Mouse (Mus musculus): ENCODE data around the gene 4921517D22Rik. TPM values are rescaled to one million over a fixed set of nuclear protein-coding genes. Genes with fewer than 3 reads are reported as not detected.

Gene 4921517D22Rik
- total RNA-seq, 1 experiment from 2014 or later, result not detected

DNA sequence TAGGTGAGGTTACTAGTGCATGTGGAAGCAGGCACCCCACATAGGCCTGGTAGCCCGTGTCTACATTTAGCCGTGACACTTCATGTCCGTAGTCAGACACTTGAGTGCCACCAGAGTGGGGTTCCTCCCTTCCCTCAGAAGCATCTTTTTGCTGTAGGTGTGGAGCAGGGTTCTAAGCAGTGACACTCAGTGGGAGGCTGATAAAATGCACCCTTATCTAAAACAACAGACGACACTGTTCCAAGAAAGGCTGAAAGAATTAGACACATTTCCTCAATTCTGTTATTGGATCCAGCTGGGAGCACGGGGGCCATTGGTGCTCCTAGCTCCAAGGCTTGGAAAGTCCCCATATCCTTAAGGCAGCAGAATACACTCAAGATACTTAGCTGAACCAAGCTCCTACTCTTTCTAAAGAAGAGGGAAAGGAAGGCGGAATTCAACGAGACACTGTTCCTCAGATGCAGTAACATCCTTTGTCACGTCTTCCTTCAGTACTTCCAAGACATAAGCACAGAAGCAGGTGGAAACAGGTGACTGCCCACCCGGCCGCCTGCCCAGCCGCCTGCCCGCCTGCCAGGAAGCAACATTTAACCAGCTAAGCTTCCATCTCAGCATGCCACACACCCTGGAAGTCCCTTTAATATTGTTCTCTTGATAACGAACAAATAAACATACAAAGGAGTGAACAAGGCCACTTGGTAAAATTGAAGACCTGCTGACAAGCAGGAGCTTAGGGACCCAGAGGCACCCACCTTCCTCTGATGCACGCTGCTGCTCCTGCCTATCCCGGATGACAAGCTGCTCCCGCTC, 54.3 kb downstream of the 4921517D22Rik start:
- ATAC-seq (replicated peaks; ENCODE audit: insufficient number of reproducible peaks, low FRiP score, low TSS enrichment, poor library complexity, severe bottlenecking), result no peak

DNA sequence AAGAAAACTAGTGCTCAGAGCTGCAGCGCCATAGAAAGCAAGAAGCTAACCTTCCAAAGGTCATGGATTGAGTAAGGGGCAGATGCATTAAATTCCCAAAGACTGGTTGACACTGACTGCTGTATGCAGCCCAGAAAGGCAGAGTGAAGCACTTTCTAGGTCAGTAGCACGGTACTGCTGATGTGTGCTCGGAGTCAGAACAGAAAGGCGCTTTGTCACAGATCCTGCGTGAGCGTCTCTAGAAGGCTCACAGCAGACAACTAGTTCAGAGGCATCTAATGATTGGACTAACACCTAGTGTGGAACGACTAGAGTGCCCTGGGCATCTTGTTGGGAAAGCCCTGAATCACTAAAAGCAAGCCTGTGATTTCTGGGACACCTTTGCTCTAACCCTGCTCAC, 56.1 kb downstream of the 4921517D22Rik start:
- no peak for ATAC-seq (replicated peaks; ENCODE audit: insufficient number of reproducible peaks, low FRiP score, low TSS enrichment, poor library complexity, severe bottlenecking)

Other genes with a start within 250 kb of the 4921517D22Rik start
- 36.3 to 81.8 TPM (median 81.6 TPM) in 3 replicates for gene Agtpbp1, start 108.9 kb downstream of the 4921517D22Rik start, total RNA-seq (2017)
- 23.8 to 64.8 TPM (median 30.9 TPM) in 3 replicates for gene Naa35, start 108.8 kb downstream of the 4921517D22Rik start, total RNA-seq (2017)
- gene Golm1, start 18.3 kb downstream of the 4921517D22Rik start, total RNA-seq (2017), result 42.8 to 82.0 TPM (median 46.1 TPM) in 3 replicates
- gene Spata31d1a, start 16.2 kb upstream of the 4921517D22Rik start, total RNA-seq (2017), result not detected in 3 replicates
- gene Spata31d1b, start 18.2 kb upstream of the 4921517D22Rik start, total RNA-seq (2017), result 0.19 TPM in 1 of 3 replicates, not detected in the others
- not detected in 3 replicates for gene Spata31d1d, start 37.6 kb upstream of the 4921517D22Rik start, total RNA-seq (2017)
- not detected in 3 replicates for gene 1700014D04Rik, start 52.6 kb upstream of the 4921517D22Rik start, total RNA-seq (2017)
- 57.1 to 69.2 TPM (median 64.4 TPM) in 3 replicates for gene Isca1, start 75.7 kb upstream of the 4921517D22Rik start, total RNA-seq (2017)
- gene Gm49354, start 88.1 kb upstream of the 4921517D22Rik start, total RNA-seq (2017), result 9.7 to 54.7 TPM (median 19.1 TPM) in 3 replicates
- gene Tut7, start 129.0 kb upstream of the 4921517D22Rik start, total RNA-seq (2017), result 227 to 337 TPM (median 264 TPM) in 3 replicates

Data from monocyte, adult 5-6 weeks (primary cell).